Mouse (Mus musculus) hindbrain, embryonic 15.5 days (tissue): ENCODE results near the gene Itgam. TPM values are rescaled to one million over a fixed set of nuclear protein-coding genes. Genes with fewer than 3 reads are reported as not detected.
"Not testable (repeated sequence)": the region's sequence is repeated elsewhere in the genome, so short reads cannot be mapped to it uniquely, and the experiment has no call there.

Experiments used
- ATAC-seq: fragments of 200-750 bp; cut with Nextera tagmentation; 2 replicates; pipeline ENCODE4 v1.8.0; 2017; ENCODE audit warnings: low read depth, moderate number of reproducible peaks, moderate TSS enrichment; ENCODE audit not compliant: low FRiP score
- H3K27ac ChIP-seq: fragments of 300-500 bp; sonication (generic); replicated peaks from 2 replicates; pipeline ENCODE4 v1.5.1; 2015; ENCODE audit warnings: mild to moderate bottlenecking, inconsistent platforms
- H3K27me3 ChIP-seq: fragments of 300-500 bp; sonication (generic); 2 replicates; pipeline ENCODE4 v1.6.1; 2015; ENCODE audit warnings: control low read depth, inconsistent platforms
- H3K36me3 ChIP-seq: fragments of 300-500 bp; sonication (generic); 2 replicates; pipeline ENCODE4 v1.6.1; 2015; ENCODE audit warnings: control low read depth, inconsistent platforms
- H3K4me1 ChIP-seq: fragments of 300-500 bp; sonication (generic); replicated peaks from 2 replicates; pipeline ENCODE4 v1.6.1; 2015; ENCODE audit warnings: control low read depth, inconsistent platforms
- H3K4me2 ChIP-seq: fragments of 300-500 bp; sonication (generic); 2 replicates; pipeline ENCODE4 v1.6.1; 2015; ENCODE audit warnings: moderate library complexity, mild to moderate bottlenecking, inconsistent platforms
- H3K4me3 ChIP-seq: fragments of 300-500 bp; sonication (generic); 2 replicates; pipeline ENCODE4 v1.5.1; 2015; ENCODE audit warnings: mild to moderate bottlenecking, inconsistent platforms
- H3K9ac ChIP-seq: fragments of 300-500 bp; sonication (generic); 2 replicates; pipeline ENCODE4 v1.6.1; 2015; ENCODE audit warnings: inconsistent platforms
- H3K9me3 ChIP-seq: fragments of 300-500 bp; sonication (generic); 2 replicates; pipeline ENCODE4 v1.6.1; 2016; ENCODE audit warnings: control low read depth, inconsistent platforms
- WGBS: fragments of 180-500 bp; shearing (Covaris S2); methylation state at CpG from one replicate; pipeline ENCODE4 v1.1.7; 2015; 5-methylcytosine and 5-hydroxymethylcytosine counted together
- polyA plus RNA-seq: library from polyadenylated mRNA; unstranded; fragments of >200 nt; fragmentation: Nextera tagmentation; extraction: Ambion mirVana; gene quantifications from 2 replicates; pipeline ENCODE4 v1.2.1, GENCODE M21; 2015

The Itgam gene
- polyA plus RNA-seq, 1 experiment from 2014 or later = 1.1 TPM

- H3K4me3 ChIP-seq = no peak overlapping the region
- WGBS = 88% methylated on average over 8 of the region's 8 CpGs
- no peaks in the 10 kb centered on the region for H3K27me3 ChIP-seq
- no peaks in the 10 kb centered on the region for H3K4me1 ChIP-seq
- no peak overlapping the region for H3K9ac ChIP-seq
- no peaks in the 10 kb centered on the region for H3K9me3 ChIP-seq
- no peak overlapping the region for H3K27ac ChIP-seq
- H3K4me2 ChIP-seq = no peak overlapping the region
- H3K36me3 ChIP-seq = no peaks in the 10 kb centered on the region
- no peak for ATAC-seq
Observed at GRCm38 (mm10) chr7:128150970-128151369, 88.5 kb downstream of the Itgam start.

GRCm38 (mm10) chr7:128154076-128154475, 91.6 kb downstream of the Itgam start, which contains the start of gene Itgad:
Gene Itgad, plus strand, starts transcription at chr7:128154376.
- Histone ChIP-seq H3K4me3 (no peak within 1 kb of the TSS), H3K27me3 (no peaks in the 10 kb centered on the region), H3K9ac (no peak within 1 kb of the TSS), H3K4me2 (no peak within 1 kb of the TSS), H3K9me3 (no peaks in the 10 kb centered on the region), H3K27ac (no peak within 1 kb of the TSS), H3K36me3 (no peaks in the 10 kb centered on the region), H3K4me1 (no peaks in the 10 kb centered on the region)
- 93% methylated on average over 21 of the region's 21 CpGs for WGBS
- no peak for ATAC-seq

- Histone ChIP-seq H3K27ac (no peak overlapping the region), H3K36me3 (no peaks in the 10 kb centered on the region), H3K9ac (no peak overlapping the region), H3K27me3 (no peaks in the 10 kb centered on the region), H3K9me3 (no peaks in the 10 kb centered on the region), H3K4me1 (no peaks in the 10 kb centered on the region), H3K4me2 (no peak overlapping the region), H3K4me3 (no peak overlapping the region)
- no peak for ATAC-seq
- 72% methylated on average over 10 of the region's 10 CpGs for WGBS
Observed at GRCm38 (mm10) chr7:128154924-128155323, 92.5 kb downstream of the Itgam start.

GRCm38 (mm10) chr7:128158688-128159354, 96.4 kb downstream of the Itgam start:
- H3K4me3 ChIP-seq, ATAC-seq, H3K4me1 ChIP-seq, H3K9me3 ChIP-seq, H3K36me3 ChIP-seq, H3K27ac ChIP-seq, H3K9ac ChIP-seq, H3K27me3 ChIP-seq, H3K4me2 ChIP-seq: not testable (repeated sequence)
- WGBS = 86% methylated on average over 8 of the region's 8 CpGs

GRCm38 (mm10) chr7:128164001-128164400, 101.6 kb downstream of the Itgam start:
- WGBS = 95% methylated on average over 4 of the region's 4 CpGs
- no peak for ATAC-seq
- Histone ChIP-seq H3K9ac (no peak overlapping the region), H3K4me1 (no peaks in the 10 kb centered on the region), H3K4me2 (no peak overlapping the region), H3K4me3 (no peak overlapping the region), H3K27me3 (no peaks in the 10 kb centered on the region), H3K9me3 (no peaks in the 10 kb centered on the region), H3K36me3 (no peaks in the 10 kb centered on the region), H3K27ac (no peak overlapping the region)

GRCm38 (mm10) chr7:128166391-128166790, 104.0 kb downstream of the Itgam start:
- Histone ChIP-seq H3K4me3 (no peak overlapping the region), H3K4me1 (no peaks in the 10 kb centered on the region), H3K27me3 (no peaks in the 10 kb centered on the region), H3K4me2 (no peak overlapping the region), H3K27ac (no peak overlapping the region), H3K9me3 (no peaks in the 10 kb centered on the region), H3K9ac (no peak overlapping the region), H3K36me3 (no peaks in the 10 kb centered on the region)
- no peak for ATAC-seq
- 92% methylated on average over 7 of the region's 7 CpGs for WGBS

Other genes with a start within 250 kb of the Itgam start
- 21.5 and 22.4 TPM in 2 replicates for gene Stx4a, start 238.3 kb upstream of the Itgam start, polyA plus RNA-seq
- 63.4 and 72.5 TPM in 2 replicates for gene Stx1b, start 238.1 kb upstream of the Itgam start, polyA plus RNA-seq
- 9.3 and 9.8 TPM in 2 replicates for gene Zfp646, start 186.4 kb upstream of the Itgam start, polyA plus RNA-seq
- 35.1 and 36.9 TPM in 2 replicates for gene Zfp668, start 185.8 kb upstream of the Itgam start, polyA plus RNA-seq
- gene Prss53, start 171.7 kb upstream of the Itgam start, polyA plus RNA-seq = 1.2 and 1.5 TPM in 2 replicates
- gene Gm21974, start 167.2 kb upstream of the Itgam start, polyA plus RNA-seq = not detected in 2 replicates
- 69.6 and 71.5 TPM in 2 replicates for gene Vkorc1, start 167.0 kb upstream of the Itgam start, polyA plus RNA-seq
- gene Bckdk, start 158.6 kb upstream of the Itgam start, polyA plus RNA-seq = 61.6 and 65.4 TPM in 2 replicates
- 47.3 and 47.7 TPM in 2 replicates for gene Kat8, start 150.1 kb upstream of the Itgam start, polyA plus RNA-seq
- gene Prss8, start 132.5 kb upstream of the Itgam start, polyA plus RNA-seq = 0.54 TPM in 2 replicates
- 12.6 and 14.8 TPM in 2 replicates for gene Prss36, start 115.9 kb upstream of the Itgam start, polyA plus RNA-seq
- gene Fus, start 95.2 kb upstream of the Itgam start, polyA plus RNA-seq = 357 and 368 TPM in 2 replicates
- 6.7 and 10.3 TPM in 2 replicates for gene Pycard, start 68.8 kb upstream of the Itgam start, polyA plus RNA-seq
- not detected in 2 replicates for gene Trim72, start 58.7 kb upstream of the Itgam start, polyA plus RNA-seq
- not detected in 2 replicates for gene Gm49368, start within 50 bp of the Itgam start, polyA plus RNA-seq
- 0.18 TPM in 1 of 2 replicates, not detected in the other for gene Itgax, start 66.9 kb downstream of the Itgam start, polyA plus RNA-seq
- gene Itgad, start 91.7 kb downstream of the Itgam start, polyA plus RNA-seq = not detected in 2 replicates
- gene Cox6a2, start 143.7 kb downstream of the Itgam start, polyA plus RNA-seq = 0.31 and 0.50 TPM in 2 replicates
- gene Armc5, start 174.7 kb downstream of the Itgam start, polyA plus RNA-seq = 14.2 and 14.7 TPM in 2 replicates
- gene 9130023H24Rik, start 175.4 kb downstream of the Itgam start, polyA plus RNA-seq = 7.4 and 8.0 TPM in 2 replicates
- gene Tgfb1i1, start 184.2 kb downstream of the Itgam start, polyA plus RNA-seq = 27.8 and 28.2 TPM in 2 replicates
- 0.29 TPM in 1 of 2 replicates, not detected in the other for gene Slc5a2, start 203.0 kb downstream of the Itgam start, polyA plus RNA-seq
- gene BC017158, start 235.5 kb downstream of the Itgam start, polyA plus RNA-seq = 23.4 and 27.6 TPM in 2 replicates